Mouse (Mus musculus): Measurements from ENCODE around the gene Arpc1b. TPM values are rescaled to one million over a fixed set of nuclear protein-coding genes. Genes with fewer than 3 reads are reported as not detected.
A peak's percentile ranks its signal among the peaks of the same experiment; 100 is the strongest.
"Not testable (repeated sequence)": the region's sequence is repeated elsewhere in the genome, so short reads cannot be mapped to it uniquely, and the experiment has no call there.

Arpc1b gene
- total RNA-seq, 2 experiments from 2014 or later = 23.4 to 26.9 TPM

- DNase-seq = no peak
Observed at GRCm38 (mm10) chr5:145114606-145115473, 825 bp downstream of the Arpc1b start.

GRCm38 (mm10) chr5:145115736-145116135 lies 1.7 kb downstream of the Arpc1b start:
- DNase-seq = no peak

DNA sequence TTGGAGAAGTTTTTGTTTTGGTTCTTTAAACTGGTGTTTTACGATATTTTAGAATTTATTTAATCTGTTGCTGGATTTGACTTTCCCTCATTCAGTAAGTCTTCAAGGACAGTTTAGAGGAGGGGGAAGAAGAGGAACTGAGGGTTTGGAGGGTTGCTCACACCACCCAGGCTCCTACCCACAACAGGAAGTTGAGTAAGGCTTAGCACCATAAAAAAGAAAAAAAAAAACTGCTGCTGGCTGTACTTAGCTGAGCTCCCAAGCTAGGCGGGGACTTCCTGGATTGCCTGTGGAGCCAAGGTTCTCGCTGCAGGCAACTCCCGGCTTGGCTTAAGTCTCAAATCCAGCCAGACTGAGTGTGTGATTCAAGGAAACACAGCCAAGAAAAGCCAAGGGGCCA lies 2.3 kb downstream of the Arpc1b start:
- DNase-seq = no peak

DNA sequence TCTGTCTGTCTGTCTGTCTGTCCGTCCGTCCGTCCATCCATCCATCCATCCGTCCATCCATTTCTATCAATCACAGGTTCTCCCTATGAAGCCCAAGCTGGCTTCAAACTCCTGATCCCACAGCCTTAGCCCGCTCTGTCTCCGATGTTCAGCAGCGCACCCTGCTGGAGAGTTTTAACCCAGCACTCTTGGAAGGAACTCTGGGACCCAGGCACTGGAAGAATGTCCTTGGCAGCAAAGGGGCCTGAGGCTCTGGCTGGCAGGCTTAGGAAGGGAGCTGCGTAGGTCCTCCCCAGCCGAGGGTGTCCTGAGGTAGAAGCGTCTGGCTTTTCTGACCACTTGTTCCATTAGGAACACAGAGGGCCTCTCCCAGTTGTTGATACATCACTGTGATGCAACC lies 2.9 kb downstream of the Arpc1b start:
- DNase-seq = no peak

DNA sequence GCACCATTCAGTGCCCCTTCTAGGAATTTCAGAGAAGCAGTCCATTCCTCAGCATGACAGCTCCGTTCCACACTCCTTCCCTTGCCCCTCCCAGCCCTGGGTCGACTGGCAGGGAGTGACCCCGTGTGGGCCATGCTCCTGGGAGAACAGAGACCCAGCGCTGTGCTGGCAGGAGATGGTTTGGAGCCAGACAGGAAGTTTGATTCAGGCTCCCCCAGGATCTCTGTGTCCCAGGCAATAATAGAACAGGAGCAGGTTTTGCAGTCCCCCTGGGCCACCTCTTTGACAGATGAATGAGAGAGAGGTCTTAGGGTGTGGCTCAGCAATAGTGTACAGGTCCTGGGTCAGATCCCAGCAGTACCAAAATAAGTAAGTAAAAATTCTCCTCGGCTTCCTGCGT lies 4.0 kb downstream of the Arpc1b start:
- no peak for DNase-seq

GRCm38 (mm10) chr5:145118461-145118860 lies 4.4 kb downstream of the Arpc1b start:
- no peak for DNase-seq

GRCm38 (mm10) chr5:145119385-145119784 lies 5.4 kb downstream of the Arpc1b start:
- DNase-seq = no peak

DNA sequence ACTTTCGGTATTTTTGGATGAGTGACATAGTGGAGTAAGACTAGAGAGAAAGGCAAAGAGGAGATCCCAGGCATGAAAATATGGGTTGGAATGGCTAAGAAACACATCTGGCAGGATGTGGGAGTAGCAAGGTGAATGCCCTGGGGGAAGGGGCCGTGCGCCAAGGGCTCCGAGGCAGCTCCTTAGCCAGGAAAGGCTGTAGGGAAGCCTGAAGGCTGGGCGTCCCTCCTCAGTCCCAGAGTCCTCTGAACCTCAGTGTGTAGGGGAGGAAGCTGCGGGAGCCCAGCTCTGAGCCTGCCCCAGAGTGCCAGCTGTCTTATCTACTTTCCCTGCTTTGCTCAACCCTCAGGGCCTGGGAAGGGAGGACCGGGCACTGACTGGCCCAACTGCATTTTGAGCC lies 6.9 kb downstream of the Arpc1b start:
- no peak for DNase-seq

DNA sequence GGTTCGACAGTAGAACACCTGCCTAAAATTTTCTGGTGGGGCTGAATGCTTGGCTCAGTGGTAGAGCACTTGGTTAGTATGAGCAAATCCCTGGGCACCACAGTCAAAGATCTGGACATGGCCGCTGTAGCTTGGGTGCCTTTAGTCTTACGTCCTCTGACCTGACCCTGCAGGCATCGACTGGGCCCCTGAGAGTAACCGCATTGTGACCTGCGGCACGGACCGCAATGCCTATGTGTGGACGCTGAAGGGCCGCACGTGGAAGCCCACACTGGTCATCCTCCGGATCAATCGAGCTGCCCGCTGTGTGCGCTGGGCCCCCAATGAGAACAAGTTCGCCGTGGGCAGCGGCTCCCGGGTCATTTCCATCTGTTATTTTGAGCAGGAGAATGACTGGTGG lies 9.4 kb downstream of the Arpc1b start:
- DNase-seq = no peak

DNA sequence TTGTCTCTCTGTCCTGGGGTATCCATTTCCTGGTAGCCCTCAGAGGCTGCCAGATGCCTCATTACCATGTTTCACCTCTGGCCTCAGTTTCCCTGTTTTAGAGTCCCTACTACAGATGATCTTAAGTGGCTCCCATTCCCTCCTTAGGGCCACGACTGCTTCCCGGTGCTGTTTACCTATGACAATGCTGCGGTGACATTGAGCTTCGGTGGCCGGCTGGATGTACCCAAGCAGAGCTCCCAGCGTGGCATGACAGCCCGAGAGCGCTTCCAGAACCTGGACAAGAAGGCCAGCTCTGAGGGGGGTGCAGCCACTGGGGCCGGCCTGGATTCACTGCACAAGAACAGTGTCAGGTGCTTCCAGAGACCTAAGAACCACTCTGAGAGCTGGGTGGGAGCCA lies 12.6 kb downstream of the Arpc1b start:
- DNase-seq = no peak

DNA sequence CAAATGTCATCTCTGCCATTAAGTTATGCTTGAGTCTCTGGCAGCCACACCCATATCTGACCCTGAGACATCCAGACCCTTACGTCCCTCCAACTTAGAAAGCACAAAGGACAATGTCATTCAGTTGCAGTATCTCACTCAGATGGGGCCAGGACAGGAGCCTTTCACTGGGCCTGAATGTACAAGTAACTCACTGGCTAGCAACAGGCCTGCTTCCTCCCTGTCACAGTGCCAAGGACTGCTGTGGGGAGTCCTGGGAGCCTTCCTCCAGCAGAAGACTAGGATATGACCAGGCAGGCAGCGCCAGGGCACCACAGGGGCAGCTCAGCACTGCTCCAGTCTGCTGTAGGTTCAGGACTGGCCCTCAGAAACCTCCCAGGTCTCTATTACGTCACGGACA lies 15.1 kb downstream of the Arpc1b start:
- no peak for DNase-seq

GRCm38 (mm10) chr5:145129773-145130172 lies 15.8 kb downstream of the Arpc1b start:
- not testable (repeated sequence) for DNase-seq

DNA sequence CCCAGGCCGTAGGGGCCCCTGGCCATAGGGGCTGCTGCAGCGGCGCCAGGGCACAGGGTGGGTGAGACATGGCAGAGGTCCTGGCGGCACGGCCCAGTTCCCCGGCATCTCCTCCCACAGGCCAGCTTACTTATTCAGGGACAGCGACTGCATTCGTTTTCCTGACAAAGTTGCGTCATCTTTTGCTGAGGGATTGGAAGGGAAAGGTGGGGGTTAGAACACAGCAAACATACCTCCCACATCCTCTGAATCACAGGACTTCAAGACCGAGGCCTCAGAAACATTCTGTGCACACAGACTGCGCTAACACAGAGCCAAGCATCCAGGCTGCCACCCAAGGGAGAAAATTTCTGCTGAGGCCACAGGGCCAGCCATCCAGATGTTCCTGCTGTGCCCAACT lies 16.2 kb downstream of the Arpc1b start:
- DNase-seq = peak; percentile 54 to 65

DNA sequence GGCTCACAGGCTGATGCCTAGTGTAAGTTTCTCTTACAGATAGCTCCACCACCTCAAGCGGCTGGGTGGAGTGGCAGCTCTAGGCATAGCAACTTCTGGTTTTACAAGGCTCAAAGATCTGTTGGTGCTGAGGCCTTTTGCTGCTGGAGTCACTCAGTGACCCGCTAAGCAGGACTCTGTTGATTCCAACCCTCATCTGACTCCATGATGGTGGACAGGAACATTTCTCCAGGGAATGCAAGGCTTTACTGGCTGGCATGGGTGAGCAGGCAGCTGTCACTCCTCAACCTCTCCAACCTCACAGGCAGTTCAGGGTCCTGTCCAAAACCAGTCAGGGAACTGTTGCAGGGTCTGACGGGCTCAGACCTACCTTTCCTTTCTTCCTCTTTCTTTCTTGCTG lies 17.0 kb downstream of the Arpc1b start:
- DNase-seq = no peak

DNA sequence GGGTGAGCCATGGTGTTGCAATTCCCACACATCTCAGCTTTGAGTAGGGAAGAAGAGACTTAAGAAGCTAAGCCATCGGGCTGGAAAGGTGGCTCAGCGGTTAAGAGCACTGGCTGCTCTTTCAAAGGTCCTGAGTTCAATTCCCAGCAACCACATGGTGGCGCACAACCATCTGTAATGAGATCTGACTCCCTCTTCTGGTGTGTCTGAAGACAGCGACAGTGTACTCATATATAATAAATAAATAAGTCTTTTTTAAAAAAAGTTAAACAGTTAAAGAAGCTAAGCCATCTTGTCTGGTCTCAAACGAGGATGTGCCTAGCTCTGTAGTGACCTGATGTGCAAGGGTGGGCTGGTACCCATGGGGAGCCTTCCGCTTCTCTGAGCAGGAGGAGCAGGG lies 19.3 kb downstream of the Arpc1b start:
- not testable (repeated sequence) for DNase-seq

DNA sequence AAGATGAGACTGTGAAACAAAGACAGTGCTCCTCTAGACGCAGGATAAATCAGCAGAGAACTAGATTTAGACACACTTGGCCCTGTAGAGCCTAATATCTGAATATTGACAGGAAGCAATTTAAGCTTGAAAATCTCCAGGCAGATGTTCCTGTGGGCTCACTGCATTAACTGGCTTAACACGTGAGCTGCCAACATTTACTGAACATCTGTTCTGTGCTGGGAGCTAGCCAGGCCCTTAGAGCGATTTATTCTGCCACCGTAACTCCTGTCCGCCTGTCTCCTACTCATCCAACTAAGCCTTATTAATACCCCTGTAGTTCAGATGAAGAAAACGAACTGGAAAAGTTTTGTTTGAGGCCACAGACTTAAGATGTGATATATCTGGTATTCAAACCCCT lies 24.8 kb downstream of the Arpc1b start:
- DNase-seq = no peak

- peak; percentile 95 to 96 for DNase-seq
Observed at GRCm38 (mm10) chr5:145139571-145140519, 25.8 kb downstream of the Arpc1b start, which contains the start of the genes Pdap1 and Bud31. TSS of gene Pdap1 (minus strand) at chr5:145140238. TSS of gene Bud31 (plus strand) at chr5:145140362.

DNA sequence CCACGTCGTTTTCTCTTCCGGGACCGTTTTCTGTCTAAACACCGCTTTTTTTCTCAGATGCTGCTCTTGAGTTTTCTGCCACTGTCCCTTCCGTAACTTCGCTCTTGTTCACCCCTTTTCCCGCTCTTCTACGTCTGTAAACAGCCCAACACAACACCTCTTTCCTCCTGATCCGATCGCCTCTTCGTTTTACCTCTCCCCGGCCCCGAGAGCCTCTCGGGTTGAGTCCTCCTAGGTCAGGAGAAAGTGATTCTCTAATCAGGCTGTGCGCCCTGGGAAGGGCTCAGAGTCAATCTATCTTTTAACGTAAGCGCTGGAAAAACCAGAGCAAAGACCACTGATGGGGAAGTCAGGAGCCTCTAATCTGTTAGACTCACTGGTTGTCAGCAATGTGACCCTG lies 26.6 kb downstream of the Arpc1b start:
- no peak for DNase-seq

DNA sequence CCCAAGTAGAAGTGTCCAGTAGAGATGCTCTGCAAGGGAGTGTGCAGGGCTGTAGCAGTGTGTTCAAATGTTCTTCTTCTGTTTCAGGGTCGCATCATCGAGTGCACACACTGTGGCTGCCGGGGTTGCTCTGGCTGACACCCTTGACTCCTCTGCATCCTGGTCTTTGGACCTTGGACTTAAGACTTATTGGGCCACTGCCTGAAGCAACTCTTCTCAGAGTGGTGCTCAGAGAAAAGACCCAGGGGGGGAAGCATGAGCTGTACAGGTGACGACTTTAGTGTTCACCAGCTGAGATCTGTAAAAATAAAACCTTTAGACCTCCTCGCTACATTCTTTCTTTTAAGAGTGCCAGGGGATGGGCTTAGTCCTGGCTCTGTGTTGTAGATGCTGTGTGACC lies 33.7 kb downstream of the Arpc1b start:
- DNase-seq = no peak

DNA sequence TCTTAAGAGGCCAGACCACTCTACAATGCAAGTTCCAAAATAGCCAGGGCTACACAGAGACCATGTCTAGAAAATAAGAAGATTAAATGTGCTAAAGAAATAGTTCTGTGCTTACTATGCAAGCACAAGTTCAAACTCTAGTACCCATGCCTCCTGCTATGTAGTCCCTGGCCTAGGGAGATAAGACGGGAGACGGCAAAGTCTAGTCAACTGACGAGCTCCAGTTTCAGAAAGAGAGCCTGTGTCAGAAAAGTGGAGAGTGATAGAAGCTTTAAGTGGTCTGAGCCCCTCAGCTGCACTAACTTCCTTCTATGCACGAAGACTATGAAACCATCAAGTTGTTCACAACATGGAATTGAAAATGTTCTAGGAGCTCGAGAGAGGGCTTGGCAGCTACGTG lies 35.3 kb downstream of the Arpc1b start:
- no peak for DNase-seq

DNA sequence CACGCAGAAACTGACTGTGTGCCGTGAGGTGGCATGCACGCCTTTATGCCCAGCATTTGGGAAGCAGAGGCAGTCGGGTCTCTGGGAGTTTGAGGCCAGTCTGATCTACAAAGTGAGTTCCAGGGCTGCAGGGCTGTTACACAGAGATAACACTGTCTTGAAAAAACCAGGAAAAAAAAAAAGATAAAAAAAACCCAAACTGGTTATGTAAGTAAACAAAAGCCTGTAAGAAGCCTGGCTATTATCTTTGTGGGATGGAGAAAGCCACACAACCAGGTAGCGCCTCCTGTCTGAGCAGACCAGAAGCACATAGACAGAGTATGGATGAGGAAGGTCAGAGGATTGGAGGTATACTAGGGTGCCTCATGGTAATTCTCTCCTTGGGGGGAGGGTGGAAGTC lies 38.7 kb downstream of the Arpc1b start:
- DNase-seq = no peak

- no peak for DNase-seq
Observed at GRCm38 (mm10) chr5:145161361-145161760, 47.3 kb downstream of the Arpc1b start.

GRCm38 (mm10) chr5:145164710-145165109 lies 50.7 kb downstream of the Arpc1b start:
- no peak for DNase-seq

All from layer of hippocampus, postnatal 36 days (tissue).